Mouse (Mus musculus) G1E (cell line): ENCODE measurements around the gene Gm11564.

Source experiments
- CTCF ChIP-seq: IDR thresholded peaks from 2 replicates; pipeline ENCODE4 v1.5.1; 2012; ENCODE audit warnings: low read depth, low read length, inconsistent platforms, mixed read lengths
- TAL1 ChIP-seq: conservative IDR thresholded peaks from 2 replicates; pipeline ENCODE4 v1.6.1; 2012; ENCODE audit warnings: low read depth, low read length, inconsistent platforms, mixed read lengths

GRCm38 (mm10) chr11:99842185-99842584 is 26.7 kb upstream of the Gm11564 start:
- TF ChIP-seq CTCF (no peak), TAL1 (no peak)
